Mouse (Mus musculus): ENCODE data around the gene D330020A13Rik.

DNA sequence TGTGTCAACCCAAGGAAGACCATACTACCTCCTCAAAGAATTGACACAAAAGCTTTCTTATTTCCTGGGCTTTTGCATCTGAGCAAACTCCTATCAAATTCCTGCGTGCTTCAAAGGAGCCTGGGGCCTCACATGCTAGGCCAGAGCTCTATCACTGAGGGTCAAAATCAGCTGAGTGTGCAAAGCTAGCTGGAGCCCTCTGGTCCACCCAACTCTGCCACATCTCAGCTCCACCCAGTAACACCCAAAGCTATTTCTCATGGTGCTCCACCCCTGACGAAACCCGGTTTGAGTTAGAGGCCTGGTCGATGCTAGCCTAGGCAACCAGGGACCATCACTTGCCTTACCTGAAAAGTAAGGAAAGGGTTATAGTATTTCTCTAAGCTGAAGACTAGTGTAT lies 39.0 kb upstream of the D330020A13Rik start:
- TF ChIP-seq CTCF (IDR thresholded peaks at IDR 0.05; ENCODE audit: control insufficient read depth, insufficient read depth, insufficient read length) (no peak), MYOG (IDR thresholded peaks at IDR 0.05; ENCODE audit: control insufficient read depth, extremely low read depth, insufficient read length) (no peak), USF1 (IDR thresholded peaks at IDR 0.05; ENCODE audit: low read depth) (no peak), MAX (IDR thresholded peaks at IDR 0.05) (no peak), MYOD1 (IDR thresholded peaks at IDR 0.05; ENCODE audit: control insufficient read depth, insufficient read length, low read depth) (no peak)
